Mouse (Mus musculus): ENCODE data around the gene Xk.
"Not testable (repeated sequence)": the region's sequence is repeated elsewhere in the genome, so short reads cannot be mapped to it uniquely, and the experiment has no call there.

Gene Xk

DNA sequence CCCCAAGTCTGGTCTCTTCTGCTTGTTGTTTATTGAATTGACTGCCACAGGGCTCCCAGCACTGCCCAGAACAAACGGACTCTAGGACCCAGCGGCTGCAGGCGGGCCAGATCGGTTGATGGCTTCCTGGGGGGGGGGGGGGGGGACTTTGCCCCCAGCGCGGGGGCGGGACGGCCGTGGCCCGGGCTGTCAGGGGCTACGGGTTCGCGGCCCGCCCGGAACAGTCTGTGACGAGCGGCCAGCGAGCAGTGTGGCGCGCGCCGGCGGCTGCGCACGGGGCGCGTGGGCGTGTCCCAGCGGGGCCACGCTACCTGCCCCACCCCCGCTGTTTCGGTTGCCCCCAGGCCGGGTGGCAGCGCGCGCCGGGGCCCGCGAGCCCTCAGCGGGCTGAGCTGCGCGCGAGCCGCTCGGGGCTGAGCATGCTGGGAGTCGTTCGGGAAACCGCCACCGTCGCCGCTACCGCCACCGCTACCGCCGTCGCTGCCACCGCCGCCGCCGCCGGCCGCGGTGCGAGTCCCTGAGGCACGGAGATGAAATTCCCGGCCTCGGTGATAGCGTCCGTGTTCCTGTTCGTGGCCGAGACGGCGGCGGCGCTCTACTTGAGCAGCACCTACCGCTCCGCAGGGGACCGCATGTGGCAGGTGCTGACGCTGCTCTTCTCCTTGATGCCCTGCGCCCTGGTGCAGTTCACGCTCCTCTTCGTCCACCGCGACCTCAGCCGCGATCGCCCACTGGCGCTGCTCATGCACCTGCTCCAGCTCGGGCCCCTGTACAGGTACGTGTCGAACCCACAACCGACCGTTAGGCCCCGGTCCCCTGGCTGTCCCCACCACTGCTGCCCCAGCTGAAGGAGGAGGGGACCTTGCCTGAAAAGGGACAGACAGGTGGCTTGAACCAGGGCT, at the start of gene Xk:
Gene Xk, plus strand, starts transcription at position 297 of the 902 bp plus-strand sequence.
- no peak for DNase-seq (ENCODE audit: low read depth, low spot score)

DNA sequence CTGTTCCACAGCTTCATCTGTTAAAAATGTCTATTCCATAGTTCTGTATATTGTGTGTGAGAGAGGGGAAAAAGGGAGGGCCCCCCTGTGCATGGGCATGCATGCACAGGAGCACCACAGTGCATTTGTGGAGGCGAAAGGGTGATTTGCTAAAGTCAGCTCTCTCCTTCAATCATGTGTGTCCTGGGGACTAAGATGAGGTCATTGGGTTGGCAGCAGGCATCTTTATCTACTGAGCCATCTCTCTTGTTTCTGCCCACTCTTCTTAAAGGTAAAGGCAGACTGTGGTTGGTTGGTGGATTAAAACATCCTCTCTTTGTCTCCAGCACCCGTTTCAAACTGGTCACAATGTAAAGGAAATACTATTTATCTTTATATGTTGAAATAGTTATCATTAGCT, 45.5 kb upstream of the Xk start:
- no peak for DNase-seq (ENCODE audit: low read depth, low spot score)

DNA sequence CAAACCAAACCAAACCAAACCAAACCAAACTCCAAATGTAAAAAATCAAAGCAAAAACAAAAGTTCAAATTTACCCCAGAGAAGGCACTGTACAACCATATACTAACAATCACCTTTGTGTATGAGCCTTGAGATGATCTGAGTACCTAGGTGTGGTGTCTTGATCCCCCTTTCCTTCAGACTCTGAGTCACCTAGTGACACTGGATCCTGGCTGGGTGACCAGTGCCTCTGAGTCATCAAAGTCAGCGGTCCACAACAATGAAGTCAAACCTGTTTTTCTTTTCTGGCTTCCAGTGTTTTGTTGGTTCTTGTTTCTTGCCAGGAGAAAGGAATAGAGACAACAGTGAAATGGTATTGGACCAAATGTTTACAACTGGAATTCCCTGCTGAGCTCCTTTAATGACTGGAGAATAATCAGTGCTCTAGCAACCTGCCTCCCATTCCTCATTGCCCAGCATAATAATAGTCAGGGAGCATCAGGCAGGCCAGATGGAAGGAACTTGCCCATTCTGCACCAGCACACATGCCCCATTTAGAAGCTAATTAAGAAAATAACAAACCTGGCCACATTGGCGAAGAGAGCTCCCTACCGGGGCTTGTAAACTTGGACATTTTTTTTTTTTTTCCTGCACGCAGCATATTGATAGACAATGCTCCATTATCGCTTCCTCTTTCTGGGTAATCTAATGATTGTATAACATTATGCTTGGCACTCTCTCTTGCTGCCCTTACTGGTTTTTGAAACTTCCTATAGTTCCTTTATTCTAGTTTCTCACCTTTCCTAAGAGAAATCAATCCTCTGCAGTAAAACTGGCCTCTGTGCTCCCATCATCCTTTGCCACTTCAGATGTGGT, 31.6 kb upstream of the Xk start:
- DNase-seq (ENCODE audit: low read depth, low spot score), result no peak

DNA sequence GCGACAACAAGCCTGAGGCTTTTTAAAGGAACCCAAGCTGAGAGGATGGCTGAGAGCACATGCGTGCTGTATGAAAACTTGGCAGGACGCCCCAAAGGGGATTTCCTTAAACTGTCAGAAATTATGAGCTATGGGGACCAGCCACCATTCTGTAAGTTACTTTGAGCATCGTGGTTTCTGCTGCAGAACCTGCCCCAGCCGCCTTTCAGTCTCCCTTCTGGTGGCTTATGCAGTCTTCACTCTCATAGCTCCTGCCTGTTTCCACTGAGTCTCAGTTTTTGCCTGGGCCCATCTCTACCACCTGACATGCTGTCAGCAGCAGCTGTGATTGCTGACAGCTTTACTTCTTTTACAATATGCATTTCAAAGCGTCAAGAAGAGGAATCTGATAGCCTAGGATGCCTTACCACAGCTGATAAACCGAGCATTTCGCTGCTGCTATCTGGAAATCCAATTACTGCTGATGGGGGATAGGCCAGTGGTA, 29.1 kb upstream of the Xk start:
- no peak for DNase-seq (ENCODE audit: low read depth, low spot score)

DNA sequence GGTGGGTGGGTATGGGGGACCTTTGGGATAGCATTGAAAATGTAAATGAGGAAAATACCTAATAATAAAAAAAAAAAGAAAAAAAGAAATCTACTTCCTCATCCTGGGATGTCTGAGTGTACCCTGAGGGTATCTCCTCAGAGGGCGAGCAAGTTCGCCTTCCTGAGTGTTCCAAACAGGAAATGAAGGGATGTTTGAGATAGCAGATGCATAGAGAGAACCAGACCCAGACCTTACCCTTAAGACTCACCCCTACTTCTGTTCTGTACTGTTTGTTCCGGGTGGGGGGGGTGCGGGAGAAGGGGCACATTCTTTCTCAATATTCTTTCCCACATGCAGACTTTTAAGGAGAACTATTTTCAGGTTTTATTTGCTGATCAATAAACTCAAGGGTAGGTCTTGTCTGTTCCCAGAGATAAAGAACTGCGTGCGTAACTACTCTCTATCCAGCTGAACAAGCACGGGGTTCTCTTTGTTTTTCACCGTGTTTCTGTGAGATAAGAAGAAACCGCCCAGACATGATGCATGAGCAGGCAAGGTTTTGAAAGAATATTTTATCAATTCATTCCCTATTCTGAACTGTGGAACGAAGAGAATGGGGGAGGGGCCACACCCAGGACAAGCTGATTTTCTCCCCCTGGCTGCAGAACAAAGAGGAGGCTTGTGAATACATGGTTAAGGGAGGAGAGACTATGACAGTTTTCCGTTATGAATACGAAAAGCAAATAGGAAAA, 27.8 kb upstream of the Xk start:
- DNase-seq (ENCODE audit: low read depth, low spot score), result no peak

DNA sequence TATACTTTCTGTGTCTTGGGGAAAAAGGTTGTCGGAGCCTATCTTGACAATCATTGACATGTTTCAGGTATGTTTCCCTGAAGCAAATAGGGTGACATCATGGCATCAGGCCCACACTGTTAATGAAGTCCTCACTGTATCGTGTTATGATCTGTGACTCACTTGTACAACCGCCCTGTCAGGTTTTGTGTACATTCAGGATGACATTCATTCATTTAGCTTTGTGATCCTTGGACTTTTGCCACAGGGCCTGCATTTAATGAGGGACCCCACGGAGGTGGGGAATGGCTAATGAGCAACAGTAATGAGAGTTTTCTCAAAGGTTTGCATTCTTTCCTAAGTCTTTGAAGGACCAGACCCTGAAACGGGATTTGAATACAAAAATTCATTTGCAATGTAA, 23.6 kb upstream of the Xk start:
- no peak for DNase-seq (ENCODE audit: low read depth, low spot score)

DNA sequence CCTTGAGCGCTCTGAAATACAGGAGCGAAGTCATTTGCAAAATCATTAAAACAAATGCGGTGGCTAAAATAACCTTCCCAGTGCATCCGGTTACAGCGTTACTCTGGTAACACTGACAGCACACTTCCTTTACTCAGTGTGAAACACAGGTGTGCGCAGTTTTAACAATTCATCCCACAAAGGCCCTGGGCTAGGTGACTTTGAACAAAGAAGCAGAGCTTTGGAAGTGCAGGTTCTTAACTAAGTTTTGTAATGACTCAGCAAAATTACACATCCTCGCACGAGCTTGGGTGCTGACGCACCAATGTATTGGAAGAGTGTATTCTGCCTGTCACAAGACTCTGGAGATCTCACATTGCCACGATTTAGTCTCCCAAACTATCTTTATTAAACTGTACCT, 18.6 kb upstream of the Xk start:
- no peak for DNase-seq (ENCODE audit: low read depth, low spot score)

DNA sequence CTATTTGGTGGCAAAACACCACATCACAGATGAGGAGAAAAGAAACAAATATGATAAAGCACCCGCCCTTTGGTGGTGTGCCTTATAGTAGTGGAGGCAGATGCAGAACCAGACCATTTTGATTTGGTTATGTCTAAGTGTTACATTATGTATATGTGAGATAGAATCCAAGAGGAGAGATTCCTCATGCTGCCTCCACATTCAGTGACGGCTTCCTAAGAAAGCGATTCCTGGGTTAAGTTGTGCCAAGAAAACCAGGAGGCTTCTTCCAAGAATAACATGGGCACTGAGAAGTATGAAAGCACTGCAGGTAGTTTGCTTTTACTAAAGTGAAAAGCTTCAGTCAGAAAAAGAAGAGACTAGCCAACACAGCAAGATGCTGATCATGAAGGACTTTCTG, 17.7 kb upstream of the Xk start:
- DNase-seq (ENCODE audit: low read depth, low spot score), result no peak

DNA sequence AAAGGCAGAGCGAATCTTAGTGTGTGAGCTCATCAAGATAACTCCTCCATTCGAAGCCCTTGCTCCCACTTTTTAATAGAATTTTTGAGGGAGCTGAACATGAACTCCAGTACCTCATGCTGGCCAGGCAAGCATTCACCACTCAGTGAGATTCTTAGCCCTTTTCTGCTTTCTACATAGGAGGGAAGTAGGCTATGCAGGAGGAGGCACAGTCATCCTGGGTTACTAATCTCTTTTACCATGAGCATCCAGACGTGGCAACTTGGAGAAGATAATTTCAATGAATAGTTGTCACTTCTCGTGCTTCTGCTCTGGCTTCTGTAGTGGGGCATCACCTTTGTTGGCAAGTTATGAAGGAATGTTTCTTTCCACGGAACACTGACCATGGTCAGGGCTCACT, 15.8 kb upstream of the Xk start, which contains the start of gene Gm14862:
Gene Gm14862, minus strand, starts transcription at position 134 of the 400 bp plus-strand sequence.
- no peak for DNase-seq (ENCODE audit: low read depth, low spot score)

DNA sequence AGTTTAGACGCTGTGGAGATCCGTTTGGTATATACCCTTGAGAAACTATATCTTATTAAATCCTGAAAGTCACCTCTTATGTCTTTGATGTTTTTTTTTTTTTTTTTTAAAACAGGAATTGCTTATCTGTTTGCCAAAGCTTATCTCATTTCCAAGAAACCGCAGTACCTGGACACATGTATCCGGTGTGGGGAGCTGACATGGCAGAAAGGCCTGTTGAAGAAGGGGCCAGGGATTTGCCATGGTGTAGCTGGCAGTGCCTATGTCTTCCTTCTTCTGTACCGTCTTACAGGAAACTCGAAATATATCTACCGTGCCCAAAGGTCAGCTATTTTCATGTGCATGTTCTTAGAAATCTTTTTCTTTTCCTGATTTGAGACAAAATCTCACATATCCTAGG, 14.7 kb upstream of the Xk start:
- no peak for DNase-seq (ENCODE audit: low read depth, low spot score)

DNA sequence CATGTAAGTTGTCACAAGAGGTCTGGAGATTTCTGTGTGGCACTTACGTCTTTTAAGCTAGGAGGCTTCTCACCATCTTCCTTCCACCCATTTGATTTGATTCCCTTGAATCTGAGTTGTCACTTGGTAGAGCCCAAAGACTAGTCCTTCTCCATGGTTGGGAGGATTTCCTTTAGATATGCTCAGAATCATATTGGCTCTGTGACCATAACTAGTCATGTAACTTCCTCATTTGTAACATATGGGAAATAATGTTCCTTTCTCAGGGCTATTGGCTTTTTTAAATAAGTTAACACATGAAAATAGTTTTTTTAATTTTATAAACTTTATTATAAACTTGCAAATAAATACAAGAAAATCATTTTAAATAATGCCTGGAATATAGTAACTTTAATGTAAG, 13.3 kb upstream of the Xk start:
- DNase-seq (ENCODE audit: low read depth, low spot score), result no peak

DNA sequence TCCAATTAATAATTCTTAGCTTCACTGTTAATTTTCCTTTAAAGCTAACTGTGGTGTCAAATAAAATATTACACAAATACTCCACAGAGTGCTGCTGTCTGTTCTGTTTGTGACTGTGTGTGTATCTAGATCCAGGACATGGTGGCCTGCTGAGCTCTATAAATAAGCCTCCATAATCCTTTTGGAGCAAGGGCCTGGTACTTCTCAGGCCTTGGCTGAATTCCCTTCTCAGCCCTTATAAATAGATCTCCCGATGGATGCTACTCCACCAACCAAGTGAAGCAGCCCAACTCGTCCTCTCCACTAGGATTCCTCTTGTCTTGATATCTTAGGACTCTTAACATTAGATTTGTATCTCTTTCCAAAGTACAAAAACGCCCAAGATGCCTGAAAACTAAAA, 1.4 kb upstream of the Xk start:
- DNase-seq (ENCODE audit: low read depth, low spot score), result no peak

DNA sequence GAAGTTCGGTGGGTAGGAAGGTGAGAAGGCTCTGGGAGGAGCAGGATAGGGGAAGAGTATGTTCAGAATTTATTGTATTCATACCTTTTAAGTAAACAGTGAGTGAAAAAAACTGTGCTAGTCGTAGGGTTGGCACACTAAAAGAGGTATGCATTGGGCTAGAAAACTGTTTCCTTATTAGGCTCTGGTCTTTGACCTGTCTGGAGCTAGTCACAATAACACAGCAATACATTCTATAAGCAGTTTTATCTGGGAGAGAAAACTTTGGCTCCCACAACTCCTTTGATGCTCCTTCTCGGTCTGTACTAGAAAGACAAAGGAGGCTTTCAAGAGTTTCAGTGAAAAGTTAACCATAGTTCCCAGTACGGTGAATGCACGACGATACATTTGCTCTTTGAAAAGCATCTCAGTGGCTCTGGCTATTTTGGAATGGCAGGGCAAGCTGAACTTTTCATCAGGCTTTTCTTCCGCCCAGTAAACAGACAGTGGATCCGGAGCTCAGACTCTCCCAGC, 553 bp upstream of the Xk start:
- DNase-seq (ENCODE audit: low read depth, low spot score), result no peak

DNA sequence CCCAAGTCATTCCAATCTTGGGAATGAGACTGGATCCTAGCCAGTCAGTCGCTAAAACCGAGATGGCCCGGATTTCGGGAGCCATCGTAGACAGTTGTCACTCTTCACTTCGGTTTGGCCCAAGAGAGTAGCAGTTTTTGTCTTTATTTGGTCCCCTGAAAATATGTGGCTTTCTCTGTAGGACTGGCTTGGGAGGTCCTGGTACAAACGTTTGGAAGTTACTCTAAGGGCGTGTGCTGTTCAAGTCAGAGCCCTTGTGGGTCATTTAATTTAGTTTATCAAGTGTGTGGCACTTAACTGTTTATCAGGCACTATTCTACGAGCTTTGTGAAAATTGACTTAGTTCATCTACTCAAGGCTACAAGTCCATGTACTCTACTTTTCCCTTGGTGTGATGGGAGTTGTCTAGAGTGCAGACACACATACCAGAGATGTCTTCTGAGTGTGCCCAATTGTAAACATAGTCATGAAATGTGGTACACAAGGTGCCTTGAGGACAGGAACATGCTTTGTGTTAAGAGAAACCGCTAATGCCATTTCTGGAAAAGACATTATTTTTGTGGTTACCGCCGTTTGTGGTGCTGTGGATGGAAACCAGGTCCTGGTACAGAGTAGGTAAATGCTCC, 934 bp downstream of the Xk start:
- no peak for DNase-seq (ENCODE audit: low read depth, low spot score)

DNA sequence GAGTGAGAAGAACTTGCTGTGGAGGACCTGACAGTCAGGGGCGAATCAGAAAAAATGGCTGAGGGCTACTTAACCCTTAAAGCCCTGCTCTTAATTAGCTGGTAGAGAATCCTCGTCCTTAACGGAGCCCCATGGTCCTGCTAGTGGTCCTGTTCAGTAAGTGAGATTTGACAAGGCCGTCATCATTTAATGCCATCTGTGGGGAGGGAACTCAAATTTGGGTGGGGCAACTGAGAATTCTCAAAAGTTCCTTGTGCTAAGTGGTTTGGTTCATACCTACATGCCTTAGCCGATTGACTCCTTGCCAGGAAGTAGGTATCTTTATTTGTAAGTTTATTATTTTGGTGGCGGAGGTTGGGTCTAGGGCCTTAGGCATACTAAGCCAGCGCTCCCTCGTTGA, 1.8 kb downstream of the Xk start:
- no peak for DNase-seq (ENCODE audit: low read depth, low spot score)

DNA sequence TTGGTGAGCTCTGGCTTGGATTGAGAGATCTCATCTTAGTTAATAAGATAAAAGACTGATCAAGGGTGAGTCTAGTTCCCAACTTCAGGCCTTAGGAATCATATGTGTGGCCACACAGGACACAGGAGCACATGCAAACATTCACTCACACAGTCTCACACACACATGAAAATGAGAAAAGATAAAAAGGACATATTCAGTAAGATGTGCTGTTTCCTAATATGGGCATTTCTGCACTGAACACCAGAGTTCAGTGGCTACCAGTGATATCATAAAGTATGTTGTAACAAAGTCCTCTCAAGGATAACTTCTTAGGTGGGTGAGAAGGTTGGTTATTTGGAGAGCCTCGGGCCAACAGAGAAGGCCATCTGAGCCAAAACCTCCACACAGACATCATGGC, 10.9 kb downstream of the Xk start, which contains the start of gene H2al1m:
Gene H2al1m, plus strand, starts transcription at position 301 of the 400 bp plus-strand sequence.
- DNase-seq (ENCODE audit: low read depth, low spot score), result not testable (repeated sequence)

DNA sequence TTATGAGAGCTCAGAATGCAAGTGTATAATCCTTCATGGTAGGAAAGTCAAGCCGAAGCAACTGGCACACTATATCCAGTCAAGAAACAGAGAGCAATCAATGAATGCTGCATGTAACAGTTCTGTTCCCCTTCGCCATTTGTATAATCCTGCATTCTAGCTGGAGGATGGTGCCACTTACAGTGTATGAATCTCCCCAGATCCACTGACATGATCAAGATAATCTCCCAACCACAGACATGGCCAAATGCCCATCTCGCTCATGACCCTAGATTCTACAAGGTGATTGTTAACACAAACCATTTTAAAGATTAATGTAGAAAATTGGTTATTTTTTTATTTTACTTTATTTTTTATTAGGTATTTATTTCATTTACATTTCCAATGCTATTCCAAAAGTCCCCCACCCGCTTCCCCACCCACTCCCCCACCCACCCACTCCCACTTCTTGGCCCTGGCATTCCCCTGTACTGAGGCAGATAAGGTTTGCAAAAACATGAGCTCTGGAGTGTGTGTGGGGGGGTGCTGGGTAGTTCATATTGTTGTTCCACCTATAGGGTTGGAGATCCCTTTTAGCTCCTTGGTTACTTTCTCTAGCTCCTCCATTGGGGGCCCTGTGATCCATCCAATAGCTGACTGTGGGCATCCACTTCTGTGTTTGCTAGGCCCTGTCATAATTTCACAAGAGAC, 20.7 kb downstream of the Xk start:
- DNase-seq (ENCODE audit: low read depth, low spot score), result not testable (repeated sequence)

DNA sequence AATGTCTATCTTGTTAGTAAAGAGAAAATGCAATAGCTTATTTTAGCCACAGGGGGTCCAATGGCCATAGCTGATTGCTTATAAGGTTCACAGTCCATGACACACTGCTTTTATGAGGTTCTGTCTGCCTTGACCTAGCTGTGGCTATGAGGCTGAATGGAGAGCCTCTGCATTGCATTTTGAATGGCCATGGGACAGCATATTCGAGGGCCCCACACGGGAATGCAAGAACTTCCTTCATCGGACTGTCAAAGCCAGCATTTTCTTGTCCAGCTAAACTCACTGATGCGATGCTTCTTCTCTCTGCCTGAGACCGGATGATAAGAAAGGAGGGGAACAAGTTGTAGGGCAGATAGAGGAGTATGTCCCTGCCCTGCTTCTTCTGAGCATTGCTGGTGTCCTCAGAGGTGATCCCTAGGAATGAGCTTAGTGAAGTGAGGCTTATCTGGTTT, 25.9 kb downstream of the Xk start:
- no peak for DNase-seq (ENCODE audit: low read depth, low spot score)

DNA sequence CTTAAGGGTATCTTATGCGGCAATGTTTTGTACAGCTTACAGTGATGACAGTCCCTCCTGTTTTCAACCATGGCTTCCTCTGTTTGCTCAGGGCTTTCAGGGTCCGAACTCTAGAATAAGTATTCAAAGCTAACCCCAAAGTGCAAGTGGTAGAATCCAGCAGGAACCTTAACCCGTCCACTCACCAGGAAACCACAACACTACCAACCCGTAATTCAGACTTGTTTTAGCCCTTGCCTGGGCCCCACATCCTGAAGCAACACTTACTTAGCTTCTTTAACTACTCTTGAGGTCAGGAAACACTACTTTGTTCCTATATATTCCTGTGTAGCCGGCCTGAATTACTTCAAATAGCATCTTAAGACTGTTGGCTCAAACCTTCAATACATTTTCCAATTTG, 30.2 kb downstream of the Xk start:
- no peak for DNase-seq (ENCODE audit: low read depth, low spot score)

DNA sequence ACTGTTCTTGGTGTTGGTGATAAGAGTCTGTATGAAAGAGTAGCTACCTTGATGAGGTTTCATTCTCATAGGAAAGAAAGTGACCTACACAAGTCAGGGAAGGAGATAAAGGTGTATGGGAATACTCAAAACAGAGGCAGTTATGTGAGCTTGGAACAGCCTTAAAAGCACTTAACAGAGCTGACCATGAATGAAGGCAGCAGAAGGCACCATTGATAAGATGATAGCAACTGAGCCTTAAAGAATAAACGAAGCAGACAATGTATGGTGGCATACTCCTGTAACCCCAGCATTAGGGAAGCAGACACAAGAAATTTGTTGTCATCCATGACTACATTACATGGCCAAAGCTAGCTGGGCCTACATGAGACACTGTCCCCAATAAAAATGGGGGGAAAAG, 30.9 kb downstream of the Xk start:
- no peak for DNase-seq (ENCODE audit: low read depth, low spot score)
